In genomic region chr6:37143867-37144163, GRCm38 (mm10) we compare ENCODE assay signal across 12 mouse cellular contexts.
DNase-seq lines count a peak whose midpoint lies in the region; ATAC-seq and TF ChIP-seq lines count a peak whose summit lies in the region.
"Had no signal": no experiment of that assay in that cellular context is flagged by ENCODE, and none has a peak within 500 bp of the region (broad histone marks: within the 10 kb centered on the region; RNA-seq: fewer than 3 reads in every experiment).

No protein-coding gene starts in this region.

- 69% methylated on average over 4 of the region's 4 CpGs for WGBS in forebrain, embryonic 15.5 days
- WGBS in forebrain, postnatal 0 days, result 47% methylated on average over 4 of the region's 4 CpGs
- 80% methylated on average over 4 of the region's 4 CpGs for WGBS in hindbrain, embryonic 16.5 days
- 77% methylated on average over 4 of the region's 4 CpGs for WGBS in hindbrain, embryonic 11.5 days
- 8% methylated on average over 4 of the region's 4 CpGs for WGBS in heart, postnatal 0 days

- DNase-seq in forebrain, postnatal 0 days, result no peak
- DNase-seq in hindbrain, embryonic 11.5 days (ENCODE audit: low spot score), result no peak
- peak; percentile 30 for DNase-seq in MN1 (ENCODE audit: low spot score)
- peak; percentile 26 for DNase-seq in heart, postnatal 0 days (ENCODE audit: low spot score)
- DNase-seq in thymus, adult 18-20 months, result no peak
- DNase-seq in thymus, postnatal 14 days, result no peak
- DNase-seq: B cell, adult 2 months; liver had no signal

- no peaks in the 10 kb centered on the region for H3K36me3 ChIP-seq in forebrain, embryonic 15.5 days
- no peaks in the 10 kb centered on the region for H3K36me3 ChIP-seq in forebrain, postnatal 0 days (ENCODE audit: insufficient read depth)
- no peaks in the 10 kb centered on the region for H3K36me3 ChIP-seq in hindbrain, embryonic 16.5 days (ENCODE audit: control insufficient read depth, insufficient read depth, low read length)
- H3K36me3 ChIP-seq in hindbrain, embryonic 11.5 days (ENCODE audit: control insufficient read depth, insufficient read depth, low read length), result no peaks in the 10 kb centered on the region
- H3K36me3 ChIP-seq in heart, postnatal 0 days (replicated peaks; ENCODE audit: control insufficient read depth, insufficient read depth, low read length), result no peaks in the 10 kb centered on the region
- H3K36me3 ChIP-seq: G1E had no signal

- no peaks in the 10 kb centered on the region for H3K9me3 ChIP-seq in forebrain, embryonic 15.5 days
- H3K9me3 ChIP-seq in forebrain, postnatal 0 days (ENCODE audit: low read length), result no peaks in the 10 kb centered on the region
- no peaks in the 10 kb centered on the region for H3K9me3 ChIP-seq in hindbrain, embryonic 16.5 days (ENCODE audit: control insufficient read depth, low read length)
- no peaks in the 10 kb centered on the region for H3K9me3 ChIP-seq in hindbrain, embryonic 11.5 days (ENCODE audit: control insufficient read depth, low read length)
- H3K9me3 ChIP-seq in heart, postnatal 0 days (replicated peaks; ENCODE audit: control insufficient read depth, low read length), result no peaks in the 10 kb centered on the region

- no peak overlapping the region for H3K4me2 ChIP-seq in forebrain, embryonic 15.5 days (replicated peaks)
- H3K4me2 ChIP-seq in forebrain, postnatal 0 days (ENCODE audit: low read depth), result no peak overlapping the region
- no peak overlapping the region for H3K4me2 ChIP-seq in hindbrain, embryonic 16.5 days (ENCODE audit: low read length)
- no peak overlapping the region for H3K4me2 ChIP-seq in hindbrain, embryonic 11.5 days (replicated peaks; ENCODE audit: low read depth, low read length)
- peak overlapping the region; percentile 26 for H3K4me2 ChIP-seq in heart, postnatal 0 days (ENCODE audit: low read depth, low read length)

- peak overlapping the region; percentile 62 for H3K27ac ChIP-seq in forebrain, embryonic 15.5 days (replicated peaks)
- no peak overlapping the region for H3K27ac ChIP-seq in forebrain, postnatal 0 days (ENCODE audit: low read depth, low read length)
- H3K27ac ChIP-seq in hindbrain, embryonic 16.5 days (ENCODE audit: low read depth, low read length), result no peak overlapping the region
- H3K27ac ChIP-seq in hindbrain, embryonic 11.5 days (ENCODE audit: low read depth, low read length), result no peak overlapping the region
- 0 out of 2 replicates have a peak overlapping the region, but pooled peaks have one; percentile 10 for H3K27ac ChIP-seq in heart, postnatal 0 days (ENCODE audit: low read depth)
- H3K27ac ChIP-seq: left cerebral cortex, adult 2 months had no signal

- no peak overlapping the region for H3K9ac ChIP-seq in forebrain, embryonic 15.5 days (replicated peaks)
- H3K9ac ChIP-seq in forebrain, postnatal 0 days, result no peak overlapping the region
- no peak overlapping the region for H3K9ac ChIP-seq in hindbrain, embryonic 16.5 days (ENCODE audit: low read depth, low read length)
- no peak overlapping the region for H3K9ac ChIP-seq in hindbrain, embryonic 11.5 days (ENCODE audit: low read depth, low read length)
- no peak overlapping the region for H3K9ac ChIP-seq in heart, postnatal 0 days (replicated peaks; ENCODE audit: low read depth, low read length)

- peaks cover 15% of the 10 kb centered on the region for H3K4me1 ChIP-seq in forebrain, embryonic 15.5 days
- H3K4me1 ChIP-seq in forebrain, postnatal 0 days (ENCODE audit: insufficient read depth), result peaks cover 10% of the 10 kb centered on the region; the same call in 1 of the 2 replicates
- 0 out of 2 replicates have a peak, but pooled peaks cover 4% of the 10 kb centered on the region for H3K4me1 ChIP-seq in hindbrain, embryonic 16.5 days (ENCODE audit: control insufficient read depth, insufficient read depth, low read depth, low read length)
- H3K4me1 ChIP-seq in hindbrain, embryonic 11.5 days (replicated peaks; ENCODE audit: control insufficient read depth, insufficient read depth, low read length), result no peaks in the 10 kb centered on the region
- peaks cover 11% of the 10 kb centered on the region for H3K4me1 ChIP-seq in heart, postnatal 0 days (ENCODE audit: control insufficient read depth, insufficient read depth)

- H3K4me3 ChIP-seq in forebrain, embryonic 15.5 days, result no peak overlapping the region
- H3K4me3 ChIP-seq in forebrain, postnatal 0 days (ENCODE audit: low read depth, low read length), result no peak overlapping the region
- no peak overlapping the region for H3K4me3 ChIP-seq in hindbrain, embryonic 16.5 days (ENCODE audit: low read length)
- H3K4me3 ChIP-seq in hindbrain, embryonic 11.5 days (ENCODE audit: low read depth, low read length), result no peak overlapping the region
- H3K4me3 ChIP-seq in heart, postnatal 0 days (ENCODE audit: low read depth, low read length), result no peak overlapping the region
- H3K4me3 ChIP-seq: left cerebral cortex, adult 2 months had no signal

- no peak for ATAC-seq in forebrain, embryonic 15.5 days (replicated peaks)
- no peak for ATAC-seq in forebrain, postnatal 0 days
- ATAC-seq in hindbrain, embryonic 16.5 days, result peak; percentile 54; the same call in 1 of the 2 replicates
- no peak for ATAC-seq in hindbrain, embryonic 11.5 days (ENCODE audit: low FRiP score)
- ATAC-seq in heart, postnatal 0 days (ENCODE audit: insufficient read depth, low read depth), result peak; percentile 79

- no peaks in the 10 kb centered on the region for H3K27me3 ChIP-seq in forebrain, embryonic 15.5 days
- H3K27me3 ChIP-seq in forebrain, postnatal 0 days (ENCODE audit: insufficient read depth, low read length), result no peaks in the 10 kb centered on the region
- H3K27me3 ChIP-seq in hindbrain, embryonic 16.5 days (replicated peaks; ENCODE audit: control insufficient read depth, insufficient read depth, low read length), result no peaks in the 10 kb centered on the region
- no peaks in the 10 kb centered on the region for H3K27me3 ChIP-seq in hindbrain, embryonic 11.5 days (ENCODE audit: control insufficient read depth, insufficient read depth, low read length)
- no peaks in the 10 kb centered on the region for H3K27me3 ChIP-seq in heart, postnatal 0 days (ENCODE audit: control insufficient read depth, insufficient read depth, low read length)

- TF ChIP-seq EP300 in heart, postnatal 0 days (IDR thresholded peaks at IDR 0.05; ENCODE audit: low read depth), result no peak

- no peak for TF ChIP-seq CTCF in forebrain, postnatal 0 days (IDR thresholded peaks at IDR 0.05; ENCODE audit: low read depth)
- no peak for TF ChIP-seq CTCF in heart, postnatal 0 days (IDR thresholded peaks at IDR 0.05; ENCODE audit: low read depth)

Comparison
In these comparisons a context has a peak if more than half of its experiments do, and no peak if none do; other contexts are left out.
1. ATAC-seq: peak in hindbrain, embryonic 16.5 days (single experiment) and heart, postnatal 0 days (single experiment); none in forebrain, embryonic 15.5 days (single experiment), forebrain, postnatal 0 days (single experiment) and hindbrain, embryonic 11.5 days (single experiment).
2. H3K27ac ChIP-seq: peak in forebrain, embryonic 15.5 days (single experiment) and heart, postnatal 0 days (single experiment); none in forebrain, postnatal 0 days (single experiment), hindbrain, embryonic 16.5 days (single experiment) and hindbrain, embryonic 11.5 days (single experiment).
3. DNase-seq: peak in MN1 (single experiment) and heart, postnatal 0 days (single experiment); none in forebrain, postnatal 0 days (single experiment), hindbrain, embryonic 11.5 days (single experiment), thymus, adult 18-20 months (0 of 2) and thymus, postnatal 14 days (single experiment).